Mouse (Mus musculus) midbrain, embryonic 12.5 days (tissue): Measurements from ENCODE around the gene Zfp933. TPM values are rescaled to one million over a fixed set of nuclear protein-coding genes. Genes with fewer than 3 reads are reported as not detected.

Experiments used
- ATAC-seq: fragments of 200-750 bp; cut with Nextera tagmentation; 2 replicates; pipeline ENCODE4 v1.8.0; 2017; ENCODE audit warnings: low read depth, moderate TSS enrichment, moderate library complexity; ENCODE audit not compliant: low FRiP score
- H3K27ac ChIP-seq: fragments of 300-500 bp; sonication (generic); replicated peaks from 2 replicates; pipeline ENCODE4 v1.5.1; 2016; ENCODE audit warnings: mild to moderate bottlenecking
- H3K27me3 ChIP-seq: fragments of 300-500 bp; sonication (generic); 2 replicates; pipeline ENCODE4 v1.6.1; 2016; ENCODE audit warnings: mild to moderate bottlenecking
- H3K36me3 ChIP-seq: fragments of 300-500 bp; sonication (generic); 2 replicates; pipeline ENCODE4 v1.6.1; 2016
- H3K4me1 ChIP-seq: fragments of 300-500 bp; sonication (generic); 2 replicates; pipeline ENCODE4 v1.6.1; 2016
- H3K4me2 ChIP-seq: fragments of 300-500 bp; sonication (generic); replicated peaks from 2 replicates; pipeline ENCODE4 v1.6.1; 2016; ENCODE audit warnings: mild to moderate bottlenecking, moderate library complexity
- H3K4me3 ChIP-seq: fragments of 300-500 bp; sonication (generic); 2 replicates; pipeline ENCODE4 v1.5.1; 2016; ENCODE audit warnings: mild to moderate bottlenecking
- H3K9ac ChIP-seq: fragments of 300-500 bp; sonication (generic); replicated peaks from 2 replicates; pipeline ENCODE4 v1.6.1; 2016; ENCODE audit warnings: mild to moderate bottlenecking, moderate library complexity
- H3K9me3 ChIP-seq: fragments of 300-500 bp; sonication (generic); 2 replicates; pipeline ENCODE4 v1.6.1; 2016; ENCODE audit warnings: mild to moderate bottlenecking
- WGBS: fragments of 180-500 bp; shearing (Covaris S2); methylation state at CpG from one replicate; pipeline ENCODE4 v1.1.7; 2016; 5-methylcytosine and 5-hydroxymethylcytosine counted together
- polyA plus RNA-seq: library from polyadenylated mRNA; unstranded; fragments of >200 nt; fragmentation: Nextera tagmentation; extraction: Ambion mirVana; gene quantifications from 2 replicates; pipeline ENCODE4 v1.2.1, GENCODE M21; 2016

Zfp933 gene
- 4.9 and 6.7 TPM in 2 replicates for polyA plus RNA-seq

- no peaks in the 10 kb centered on the region for H3K27me3 ChIP-seq
- no peak within 1 kb of the TSS for H3K27ac ChIP-seq
- H3K4me2 ChIP-seq, result peak within 1 kb of the TSS; percentile 58
- H3K36me3 ChIP-seq, result peaks cover 16% of the 10 kb centered on the region
- ATAC-seq, result peak; percentile 92
- peaks cover 15% of the 10 kb centered on the region for H3K9me3 ChIP-seq
- peak within 1 kb of the TSS; percentile 63 for H3K9ac ChIP-seq
- H3K4me3 ChIP-seq, result peak within 1 kb of the TSS; percentile 64
- whole genome bisulfite sequencing, result 5% methylated on average over 23 of the region's 23 CpGs
- peaks cover 11% of the 10 kb centered on the region for H3K4me1 ChIP-seq
These were observed at the start of gene Zfp933 for GRCm38 (mm10) chr4:147847614-147848583. Zfp933 (minus strand) TSS chr4:147848366.

GRCm38 (mm10) chr4:147897348-147897747 lies 49.2 kb upstream of the Zfp933 start:
- Histone ChIP-seq H3K4me1 (no peaks in the 10 kb centered on the region), H3K36me3 (peaks cover 96% of the 10 kb centered on the region), H3K4me3 (no peak overlapping the region), H3K4me2 (no peak overlapping the region), H3K9me3 (no peaks in the 10 kb centered on the region), H3K9ac (no peak overlapping the region), H3K27ac (no peak overlapping the region), H3K27me3 (no peaks in the 10 kb centered on the region)
- ATAC-seq, result no peak
- WGBS, result 87% methylated on average over 3 of the region's 3 CpGs

- ATAC-seq, result no peak
- H3K36me3 ChIP-seq, result peaks cover 97% of the 10 kb centered on the region
- WGBS, result 72% methylated on average over 1 of the region's 1 CpGs
- H3K27me3 ChIP-seq, result no peaks in the 10 kb centered on the region
- no peaks in the 10 kb centered on the region for H3K4me1 ChIP-seq
- no peak overlapping the region for H3K4me3 ChIP-seq
- H3K9me3 ChIP-seq, result no peaks in the 10 kb centered on the region
- no peak overlapping the region for H3K9ac ChIP-seq
- no peak overlapping the region for H3K4me2 ChIP-seq
- no peak overlapping the region for H3K27ac ChIP-seq
These were observed 48.2 kb upstream of the Zfp933 start for GRCm38 (mm10) chr4:147896411-147896810.

- no peaks in the 10 kb centered on the region for H3K27me3 ChIP-seq
- 93% methylated on average over 4 of the region's 4 CpGs for WGBS
- peaks cover 98% of the 10 kb centered on the region for H3K36me3 ChIP-seq
- no peak overlapping the region for H3K4me3 ChIP-seq
- H3K4me2 ChIP-seq, result no peak overlapping the region
- no peaks in the 10 kb centered on the region for H3K9me3 ChIP-seq
- ATAC-seq, result no peak
- no peak overlapping the region for H3K27ac ChIP-seq
- no peak overlapping the region for H3K9ac ChIP-seq
- no peaks in the 10 kb centered on the region for H3K4me1 ChIP-seq
These were observed 47.7 kb upstream of the Zfp933 start for GRCm38 (mm10) chr4:147895815-147896330.

- 92% methylated on average over 6 of the region's 6 CpGs for WGBS
- peaks cover 95% of the 10 kb centered on the region for H3K36me3 ChIP-seq
These were observed 42.2 kb upstream of the Zfp933 start for GRCm38 (mm10) chr4:147890341-147890740.

GRCm38 (mm10) chr4:147888237-147888636 lies 40.1 kb upstream of the Zfp933 start:
- peaks cover 93% of the 10 kb centered on the region for H3K36me3 ChIP-seq
- no peaks in the 10 kb centered on the region for H3K4me1 ChIP-seq
- H3K9ac ChIP-seq, result no peak overlapping the region
- 93% methylated on average over 4 of the region's 4 CpGs for WGBS
- H3K27ac ChIP-seq, result no peak overlapping the region
- no peaks in the 10 kb centered on the region for H3K27me3 ChIP-seq
- ATAC-seq, result no peak
- no peaks in the 10 kb centered on the region for H3K9me3 ChIP-seq
- H3K4me3 ChIP-seq, result no peak overlapping the region
- H3K4me2 ChIP-seq, result no peak overlapping the region

More at GRCm38 (mm10) chr4:147890341-147890740, 42.2 kb upstream of the Zfp933 start:
- Histone ChIP-seq H3K9me3 (no peaks in the 10 kb centered on the region), H3K27ac (no peak overlapping the region), H3K4me2 (no peak overlapping the region), H3K4me1 (no peaks in the 10 kb centered on the region), H3K4me3 (no peak overlapping the region), H3K27me3 (no peaks in the 10 kb centered on the region), H3K9ac (no peak overlapping the region)
- no peak for ATAC-seq

GRCm38 (mm10) chr4:147887277-147887676 lies 39.1 kb upstream of the Zfp933 start:
- Histone ChIP-seq H3K27me3 (no peaks in the 10 kb centered on the region), H3K27ac (no peak overlapping the region), H3K9ac (no peak overlapping the region), H3K4me2 (no peak overlapping the region), H3K9me3 (no peaks in the 10 kb centered on the region), H3K4me3 (no peak overlapping the region), H3K36me3 (peaks cover 93% of the 10 kb centered on the region), H3K4me1 (no peaks in the 10 kb centered on the region)
- no peak for ATAC-seq
- 92% methylated on average over 7 of the region's 7 CpGs for WGBS

GRCm38 (mm10) chr4:147886158-147886557 lies 38.0 kb upstream of the Zfp933 start:
- H3K9ac ChIP-seq, result no peak overlapping the region
- H3K9me3 ChIP-seq, result no peaks in the 10 kb centered on the region
- 93% methylated on average over 12 of the region's 12 CpGs for WGBS
- no peak overlapping the region for H3K27ac ChIP-seq
- no peaks in the 10 kb centered on the region for H3K4me1 ChIP-seq
- no peak overlapping the region for H3K4me3 ChIP-seq
- H3K36me3 ChIP-seq, result peaks cover 94% of the 10 kb centered on the region
- no peak overlapping the region for H3K4me2 ChIP-seq
- no peak for ATAC-seq
- H3K27me3 ChIP-seq, result no peaks in the 10 kb centered on the region

GRCm38 (mm10) chr4:147884138-147884537 lies 36.0 kb upstream of the Zfp933 start:
- ATAC-seq, result no peak
- Histone ChIP-seq H3K36me3 (peaks cover 96% of the 10 kb centered on the region), H3K27ac (no peak overlapping the region), H3K9ac (no peak overlapping the region), H3K4me2 (no peak overlapping the region), H3K4me3 (no peak overlapping the region), H3K27me3 (no peaks in the 10 kb centered on the region), H3K4me1 (no peaks in the 10 kb centered on the region), H3K9me3 (no peaks in the 10 kb centered on the region)
- 92% methylated on average over 3 of the region's 3 CpGs for WGBS

GRCm38 (mm10) chr4:147883041-147883440 lies 34.9 kb upstream of the Zfp933 start:
- Histone ChIP-seq H3K27ac (no peak overlapping the region), H3K36me3 (peaks cover 96% of the 10 kb centered on the region)

GRCm38 (mm10) chr4:147881792-147882191 lies 33.6 kb upstream of the Zfp933 start:
- Histone ChIP-seq H3K36me3 (peaks cover 94% of the 10 kb centered on the region), H3K4me3 (no peak overlapping the region), H3K4me1 (no peaks in the 10 kb centered on the region), H3K27ac (no peak overlapping the region), H3K27me3 (no peaks in the 10 kb centered on the region), H3K4me2 (no peak overlapping the region), H3K9me3 (no peaks in the 10 kb centered on the region), H3K9ac (no peak overlapping the region)
- ATAC-seq, result no peak
- 96% methylated on average over 7 of the region's 7 CpGs for WGBS

More at GRCm38 (mm10) chr4:147883041-147883440, 34.9 kb upstream of the Zfp933 start:
- no peak overlapping the region for H3K9ac ChIP-seq
- ATAC-seq, result no peak
- WGBS, result 86% methylated on average over 6 of the region's 6 CpGs
- H3K4me1 ChIP-seq, result no peaks in the 10 kb centered on the region
- H3K27me3 ChIP-seq, result no peaks in the 10 kb centered on the region
- H3K4me3 ChIP-seq, result no peak overlapping the region
- H3K9me3 ChIP-seq, result no peaks in the 10 kb centered on the region
- no peak overlapping the region for H3K4me2 ChIP-seq

GRCm38 (mm10) chr4:147879865-147880264 lies 31.7 kb upstream of the Zfp933 start:
- Histone ChIP-seq H3K9me3 (no peaks in the 10 kb centered on the region), H3K27ac (no peak overlapping the region), H3K4me1 (no peaks in the 10 kb centered on the region), H3K9ac (no peak overlapping the region), H3K36me3 (peaks cover 94% of the 10 kb centered on the region), H3K27me3 (no peaks in the 10 kb centered on the region), H3K4me3 (no peak overlapping the region), H3K4me2 (no peak overlapping the region)
- no peak for ATAC-seq
- 55% methylated on average over 5 of the region's 5 CpGs for WGBS
